Mouse (Mus musculus): Measurements from ENCODE around the gene Nfyb.

DNA sequence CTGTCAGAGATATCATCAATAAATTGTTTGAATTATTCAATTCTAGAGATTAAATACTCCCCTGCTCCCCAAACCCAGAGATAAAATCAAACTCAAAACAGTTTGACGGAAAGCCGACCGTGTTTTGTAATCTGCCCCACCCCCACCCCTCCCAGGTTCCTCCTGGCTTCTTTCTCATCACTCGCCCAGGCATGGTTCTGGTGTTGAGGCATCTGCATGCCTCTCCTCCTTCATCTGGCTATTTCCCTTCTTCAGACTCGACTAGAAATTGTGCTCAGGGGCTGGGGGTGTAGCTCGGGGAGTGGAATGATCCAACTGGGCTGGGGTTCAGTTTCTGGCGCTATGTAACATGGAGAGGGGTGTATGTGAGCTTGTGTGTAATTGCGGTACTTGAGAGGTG, 31.8 kb upstream of the Nfyb start:
- TF ChIP-seq CTCF (IDR thresholded peaks at IDR 0.05; ENCODE audit: low read depth, low read length) (no peak), POLR2AphosphoS5 (IDR thresholded peaks at IDR 0.05; ENCODE audit: insufficient replicate concordance, low read depth, low read length) (no peak)

Data from G1E (cell line).